Mouse (Mus musculus): ENCODE measurements around the gene Krtap3-1.

Gene Krtap3-1

DNA sequence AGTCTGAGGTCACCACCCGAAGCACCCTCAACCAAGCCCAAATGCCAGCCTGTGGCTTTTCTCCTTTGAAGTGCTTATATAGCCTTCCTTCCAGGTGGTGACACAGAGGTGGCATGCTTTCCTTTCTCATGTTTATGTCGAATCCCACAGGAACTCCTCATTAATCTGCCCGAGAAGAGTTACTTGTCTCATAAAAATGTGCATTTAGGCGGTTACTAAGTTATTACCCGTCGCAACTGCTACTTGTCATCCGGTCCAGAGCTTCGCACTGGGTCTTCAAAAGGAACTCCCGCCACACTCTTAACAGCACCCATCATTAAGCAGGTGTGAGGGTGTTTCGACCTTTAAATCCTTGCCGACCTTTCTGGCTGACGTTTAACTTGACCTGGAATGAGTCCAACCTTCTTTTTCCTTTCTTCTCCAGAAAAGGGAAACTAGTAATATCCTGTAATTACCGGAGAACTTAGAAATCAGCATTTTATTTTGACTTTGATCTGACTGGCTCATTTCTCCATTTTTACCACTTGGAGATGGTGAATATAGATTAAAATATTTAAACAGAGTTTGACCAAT, 45.1 kb downstream of the Krtap3-1 start, which contains the start of gene Krt39:
Krt39 (minus strand) TSS at position 51 of the 573 bp plus-strand sequence.
- DNase-seq (ENCODE audit: low read depth): no peak

Measured in c-Kit-positive CD71-positive TER-119-negative erythroid progenitor cells, embryonic 14.5 days (primary cell).